In genomic region chr14:99631092-99631491, GRCm38 (mm10) we compare ENCODE assay signal across 14 mouse cellular contexts.
DNase-seq lines count a peak whose midpoint lies in the region; ATAC-seq and TF ChIP-seq lines count a peak whose summit lies in the region.
"Had no signal": no experiment of that assay in that cellular context is flagged by ENCODE, and none has a peak within 500 bp of the region (broad histone marks: within the 10 kb centered on the region; RNA-seq: fewer than 3 reads in every experiment).

No protein-coding gene starts in this region.

- no peaks in the 10 kb centered on the region for H3K4me1 ChIP-seq in stomach, postnatal 0 days (replicated peaks; ENCODE audit: control insufficient read depth, insufficient read depth)
- no peaks in the 10 kb centered on the region for H3K4me1 ChIP-seq in liver, postnatal 0 days (ENCODE audit: insufficient read depth)
- H3K4me1 ChIP-seq: lung, embryonic 15.5 days; neural tube, embryonic 12.5 days had no signal

- no peaks in the 10 kb centered on the region for H3K9me3 ChIP-seq in stomach, postnatal 0 days (ENCODE audit: control insufficient read depth, low read length)
- no peaks in the 10 kb centered on the region for H3K9me3 ChIP-seq in liver, postnatal 0 days (ENCODE audit: low read length)
- H3K9me3 ChIP-seq: lung, embryonic 15.5 days; neural tube, embryonic 12.5 days had no signal

- WGBS in stomach, postnatal 0 days: 19% methylated on average over 10 of the region's 10 CpGs
- 30% methylated on average over 10 of the region's 10 CpGs for WGBS in liver, postnatal 0 days (ENCODE audit: insufficient replicate concordance)

- H3K36me3 ChIP-seq in stomach, postnatal 0 days (ENCODE audit: control insufficient read depth, insufficient read depth, low read length): no peaks in the 10 kb centered on the region
- H3K36me3 ChIP-seq in liver, postnatal 0 days (replicated peaks; ENCODE audit: insufficient read depth, low read length): no peaks in the 10 kb centered on the region
- H3K36me3 ChIP-seq: lung, embryonic 15.5 days; neural tube, embryonic 12.5 days had no signal

- peak; percentile 78 for ATAC-seq in stomach, postnatal 0 days (ENCODE audit: low FRiP score, low TSS enrichment)
- ATAC-seq in liver, postnatal 0 days: no peak
- ATAC-seq: activated CD4-positive, CD25-positive, alpha-beta regulatory T cell, adult 4 months had no signal

- H3K9ac ChIP-seq in stomach, postnatal 0 days (ENCODE audit: low read length): no peak overlapping the region
- H3K9ac ChIP-seq in liver, postnatal 0 days (replicated peaks): no peak overlapping the region
- H3K9ac ChIP-seq: lung, embryonic 15.5 days; neural tube, embryonic 12.5 days had no signal

- peak; percentile 12 for DNase-seq in adrenal gland, postnatal 14 days
- no peak for DNase-seq in adrenal gland, adult 18-20 months (ENCODE audit: low spot score in 2 of 2)
- peak; percentile 73 for DNase-seq in right cerebral cortex, adult 18-20 months
- no peak for DNase-seq in right cerebral cortex, postnatal 14 days
- peak; percentile 9 to 36 for DNase-seq in left cerebral cortex, adult 18-20 months (ENCODE audit: low spot score in 2 of 2)
- DNase-seq in stomach, postnatal 0 days (ENCODE audit: low spot score): peak; percentile 38
- DNase-seq in embryo, embryonic 11 days: no peak
- no peak for DNase-seq in liver, postnatal 0 days
- DNase-seq: cerebellum, postnatal 10 days; heart, postnatal 10 days; kidney, postnatal 25 days had no signal

- H3K27me3 ChIP-seq in stomach, postnatal 0 days (ENCODE audit: control insufficient read depth, insufficient read depth, low read length): no peaks in the 10 kb centered on the region
- H3K27me3 ChIP-seq in liver, postnatal 0 days (ENCODE audit: insufficient read depth, low read length): no peaks in the 10 kb centered on the region
- H3K27me3 ChIP-seq: lung, embryonic 15.5 days; neural tube, embryonic 12.5 days had no signal

- H3K27ac ChIP-seq in stomach, postnatal 0 days (replicated peaks): peak overlapping the region; percentile 78
- no peak overlapping the region for H3K27ac ChIP-seq in liver, postnatal 0 days (ENCODE audit: low read depth)
- H3K27ac ChIP-seq: lung, embryonic 15.5 days; neural tube, embryonic 12.5 days had no signal

- TF ChIP-seq CTCF in stomach, postnatal 0 days (IDR thresholded peaks at IDR 0.05; ENCODE audit: low read depth): no peak
- no peak for TF ChIP-seq CTCF in liver, postnatal 0 days (IDR thresholded peaks at IDR 0.05; ENCODE audit: low read depth)

- TF ChIP-seq EP300 in stomach, postnatal 0 days (optimal IDR thresholded peaks at IDR 0.05): peak; percentile 85
- no peak for TF ChIP-seq EP300 in liver, postnatal 0 days (IDR thresholded peaks at IDR 0.05; ENCODE audit: low read depth)

- H3K4me2 ChIP-seq in stomach, postnatal 0 days (replicated peaks; ENCODE audit: low read depth): no peak overlapping the region
- H3K4me2 ChIP-seq in liver, postnatal 0 days (ENCODE audit: low read depth, low read length): no peak overlapping the region
- H3K4me2 ChIP-seq: lung, embryonic 15.5 days; neural tube, embryonic 12.5 days had no signal

- no peak overlapping the region for H3K4me3 ChIP-seq in stomach, postnatal 0 days (ENCODE audit: low read depth, low read length)
- H3K4me3 ChIP-seq in liver, postnatal 0 days (ENCODE audit: low read depth, low read length): no peak overlapping the region
- H3K4me3 ChIP-seq: lung, embryonic 15.5 days; neural tube, embryonic 12.5 days had no signal

Comparison
In these comparisons a context has a peak if more than half of its experiments do, and no peak if none do; other contexts are left out.
1. DNase-seq: peak in adrenal gland, postnatal 14 days (single experiment), right cerebral cortex, adult 18-20 months (single experiment), left cerebral cortex, adult 18-20 months (2 of 2) and stomach, postnatal 0 days (single experiment); none in adrenal gland, adult 18-20 months (0 of 2), right cerebral cortex, postnatal 14 days (single experiment), embryo, embryonic 11 days (single experiment) and liver, postnatal 0 days (single experiment).